Mouse (Mus musculus): Measurements from ENCODE around the gene Adamts10. TPM values are rescaled to one million over a fixed set of nuclear protein-coding genes. Genes with fewer than 3 reads are reported as not detected.

The Adamts10 gene
- 51.2 and 54.7 TPM in 2 replicates for polyA plus RNA-seq (2014; fragmentation: Nextera tagmentation; extraction: Ambion mirVana)

GRCm38 (mm10) chr17:33523918-33524755 is at the start of gene Adamts10:
Gene Adamts10, plus strand, starts transcription at chr17:33524204.
- peak within 1 kb of the TSS; percentile 72 for H3K4me2 ChIP-seq (ENCODE audit: low read depth, low read length, severe bottlenecking)
- H3K9me3 ChIP-seq (ENCODE audit: control insufficient read depth, low read length): no peaks in the 10 kb centered on the region
- ATAC-seq (replicated peaks; ENCODE audit: low FRiP score): peak; percentile 79
- H3K27ac ChIP-seq (ENCODE audit: low read depth, low read length): peak within 1 kb of the TSS; percentile 70
- peak within 1 kb of the TSS; percentile 62 for H3K4me3 ChIP-seq (ENCODE audit: low read depth, low read length)
- no peaks in the 10 kb centered on the region for H3K27me3 ChIP-seq (ENCODE audit: control insufficient read depth, insufficient read depth, low read length)
- H3K36me3 ChIP-seq (ENCODE audit: control insufficient read depth, insufficient read depth, low read length): no peaks in the 10 kb centered on the region; the same call in 1 of the 2 replicates
- H3K4me1 ChIP-seq (replicated peaks; ENCODE audit: control insufficient read depth, insufficient read depth, low read length): peaks cover 9% of the 10 kb centered on the region; the same call in 1 of the 2 replicates
- peak within 1 kb of the TSS; percentile 74 for H3K9ac ChIP-seq (ENCODE audit: low read length)
- under 1% methylated on average over 44 of the region's 44 CpGs for WGBS
- peak; percentile 93 for DNase-seq (ENCODE audit: low spot score)

GRCm38 (mm10) chr17:33484020-33484419 is 40.0 kb upstream of the Adamts10 start:
- Histone ChIP-seq H3K4me2 (ENCODE audit: low read depth, low read length, severe bottlenecking) (no peak overlapping the region), H3K4me3 (ENCODE audit: low read depth, low read length) (no peak overlapping the region), H3K4me1 (replicated peaks; ENCODE audit: control insufficient read depth, insufficient read depth, low read length) (no peaks in the 10 kb centered on the region), H3K9ac (ENCODE audit: low read length) (no peak overlapping the region), H3K9me3 (ENCODE audit: control insufficient read depth, low read length) (no peaks in the 10 kb centered on the region), H3K27me3 (ENCODE audit: control insufficient read depth, insufficient read depth, low read length) (no peaks in the 10 kb centered on the region), H3K36me3 (ENCODE audit: control insufficient read depth, insufficient read depth, low read length) (no peaks in the 10 kb centered on the region), H3K27ac (ENCODE audit: low read depth, low read length) (no peak overlapping the region)
- no peak for ATAC-seq (replicated peaks; ENCODE audit: low FRiP score)
- 62% methylated on average over 6 of the region's 6 CpGs for WGBS
- no peak for DNase-seq (ENCODE audit: low spot score)

GRCm38 (mm10) chr17:33487211-33487610 is 36.8 kb upstream of the Adamts10 start:
- no peaks in the 10 kb centered on the region for H3K27me3 ChIP-seq (ENCODE audit: control insufficient read depth, insufficient read depth, low read length)
- no peak overlapping the region for H3K4me3 ChIP-seq (ENCODE audit: low read depth, low read length)
- whole genome bisulfite sequencing: 81% methylated on average over 2 of the region's 2 CpGs
- H3K36me3 ChIP-seq (ENCODE audit: control insufficient read depth, insufficient read depth, low read length): no peaks in the 10 kb centered on the region
- H3K4me1 ChIP-seq (replicated peaks; ENCODE audit: control insufficient read depth, insufficient read depth, low read length): no peaks in the 10 kb centered on the region
- H3K9ac ChIP-seq (ENCODE audit: low read length): no peak overlapping the region
- ATAC-seq (replicated peaks; ENCODE audit: low FRiP score) (no peak), DNase-seq (ENCODE audit: low spot score) (no peak)
- no peaks in the 10 kb centered on the region for H3K9me3 ChIP-seq (ENCODE audit: control insufficient read depth, low read length)
- H3K4me2 ChIP-seq (ENCODE audit: low read depth, low read length, severe bottlenecking): no peak overlapping the region
- H3K27ac ChIP-seq (ENCODE audit: low read depth, low read length): no peak overlapping the region

GRCm38 (mm10) chr17:33487652-33488051 is 36.4 kb upstream of the Adamts10 start:
- H3K4me2 ChIP-seq (ENCODE audit: low read depth, low read length, severe bottlenecking): no peak overlapping the region
- ATAC-seq (replicated peaks; ENCODE audit: low FRiP score): no peak

GRCm38 (mm10) chr17:33491371-33491770 is 32.6 kb upstream of the Adamts10 start:
- Histone ChIP-seq H3K36me3 (ENCODE audit: control insufficient read depth, insufficient read depth, low read length) (no peaks in the 10 kb centered on the region), H3K27ac (ENCODE audit: low read depth, low read length) (no peak overlapping the region), H3K4me1 (replicated peaks; ENCODE audit: control insufficient read depth, insufficient read depth, low read length) (no peaks in the 10 kb centered on the region), H3K27me3 (ENCODE audit: control insufficient read depth, insufficient read depth, low read length) (no peaks in the 10 kb centered on the region), H3K9ac (ENCODE audit: low read length) (no peak overlapping the region), H3K4me3 (ENCODE audit: low read depth, low read length) (no peak overlapping the region), H3K9me3 (ENCODE audit: control insufficient read depth, low read length) (no peaks in the 10 kb centered on the region), H3K4me2 (ENCODE audit: low read depth, low read length, severe bottlenecking) (no peak overlapping the region)
- ATAC-seq (replicated peaks; ENCODE audit: low FRiP score) (no peak), DNase-seq (ENCODE audit: low spot score) (no peak)
- 81% methylated on average over 2 of the region's 2 CpGs for WGBS

More at GRCm38 (mm10) chr17:33487652-33488051, 36.4 kb upstream of the Adamts10 start:
- H3K9ac ChIP-seq (ENCODE audit: low read length): no peak overlapping the region
- H3K27ac ChIP-seq (ENCODE audit: low read depth, low read length): no peak overlapping the region
- no peak overlapping the region for H3K4me3 ChIP-seq (ENCODE audit: low read depth, low read length)
- DNase-seq (ENCODE audit: low spot score): no peak
- WGBS: 92% methylated on average over 1 of the region's 1 CpGs
- no peaks in the 10 kb centered on the region for H3K27me3 ChIP-seq (ENCODE audit: control insufficient read depth, insufficient read depth, low read length)
- no peaks in the 10 kb centered on the region for H3K9me3 ChIP-seq (ENCODE audit: control insufficient read depth, low read length)
- H3K36me3 ChIP-seq (ENCODE audit: control insufficient read depth, insufficient read depth, low read length): no peaks in the 10 kb centered on the region
- H3K4me1 ChIP-seq (replicated peaks; ENCODE audit: control insufficient read depth, insufficient read depth, low read length): no peaks in the 10 kb centered on the region

GRCm38 (mm10) chr17:33493065-33493464 is 30.9 kb upstream of the Adamts10 start:
- ATAC-seq (replicated peaks; ENCODE audit: low FRiP score): no peak
- H3K4me2 ChIP-seq (ENCODE audit: low read depth, low read length, severe bottlenecking): no peak overlapping the region

GRCm38 (mm10) chr17:33494586-33494985 is 29.4 kb upstream of the Adamts10 start:
- DNase-seq (ENCODE audit: low spot score): no peak
- ATAC-seq (replicated peaks; ENCODE audit: low FRiP score): no peak
- Histone ChIP-seq H3K36me3 (ENCODE audit: control insufficient read depth, insufficient read depth, low read length) (no peaks in the 10 kb centered on the region), H3K27ac (ENCODE audit: low read depth, low read length) (no peak overlapping the region), H3K4me1 (replicated peaks; ENCODE audit: control insufficient read depth, insufficient read depth, low read length) (no peaks in the 10 kb centered on the region), H3K9me3 (ENCODE audit: control insufficient read depth, low read length) (no peaks in the 10 kb centered on the region), H3K27me3 (ENCODE audit: control insufficient read depth, insufficient read depth, low read length) (no peaks in the 10 kb centered on the region), H3K4me3 (ENCODE audit: low read depth, low read length) (no peak overlapping the region), H3K9ac (ENCODE audit: low read length) (no peak overlapping the region), H3K4me2 (ENCODE audit: low read depth, low read length, severe bottlenecking) (no peak overlapping the region)

More at GRCm38 (mm10) chr17:33493065-33493464, 30.9 kb upstream of the Adamts10 start:
- no peaks in the 10 kb centered on the region for H3K4me1 ChIP-seq (replicated peaks; ENCODE audit: control insufficient read depth, insufficient read depth, low read length)
- no peaks in the 10 kb centered on the region for H3K9me3 ChIP-seq (ENCODE audit: control insufficient read depth, low read length)
- peak; percentile 60 for DNase-seq (ENCODE audit: low spot score)
- no peaks in the 10 kb centered on the region for H3K27me3 ChIP-seq (ENCODE audit: control insufficient read depth, insufficient read depth, low read length)
- H3K4me3 ChIP-seq (ENCODE audit: low read depth, low read length): no peak overlapping the region
- 65% methylated on average over 6 of the region's 6 CpGs for WGBS
- no peak overlapping the region for H3K9ac ChIP-seq (ENCODE audit: low read length)
- no peak overlapping the region for H3K27ac ChIP-seq (ENCODE audit: low read depth, low read length)
- H3K36me3 ChIP-seq (ENCODE audit: control insufficient read depth, insufficient read depth, low read length): no peaks in the 10 kb centered on the region

GRCm38 (mm10) chr17:33498918-33499317 is 25.1 kb upstream of the Adamts10 start:
- Histone ChIP-seq H3K27me3 (ENCODE audit: control insufficient read depth, insufficient read depth, low read length) (no peaks in the 10 kb centered on the region), H3K4me1 (replicated peaks; ENCODE audit: control insufficient read depth, insufficient read depth, low read length) (no peaks in the 10 kb centered on the region), H3K36me3 (ENCODE audit: control insufficient read depth, insufficient read depth, low read length) (no peaks in the 10 kb centered on the region), H3K4me2 (ENCODE audit: low read depth, low read length, severe bottlenecking) (no peak overlapping the region), H3K27ac (ENCODE audit: low read depth, low read length) (no peak overlapping the region), H3K4me3 (ENCODE audit: low read depth, low read length) (no peak overlapping the region), H3K9ac (ENCODE audit: low read length) (no peak overlapping the region), H3K9me3 (ENCODE audit: control insufficient read depth, low read length) (no peaks in the 10 kb centered on the region)
- no peak for ATAC-seq (replicated peaks; ENCODE audit: low FRiP score)
- DNase-seq (ENCODE audit: low spot score): no peak
- WGBS: 87% methylated on average over 1 of the region's 1 CpGs

- no peaks in the 10 kb centered on the region for H3K36me3 ChIP-seq (ENCODE audit: control insufficient read depth, insufficient read depth, low read length)
- H3K4me3 ChIP-seq (ENCODE audit: low read depth, low read length): no peak overlapping the region
- DNase-seq (ENCODE audit: low spot score): no peak
- 85% methylated on average over 1 of the region's 1 CpGs for WGBS
- no peak for ATAC-seq (replicated peaks; ENCODE audit: low FRiP score)
- no peak overlapping the region for H3K4me2 ChIP-seq (ENCODE audit: low read depth, low read length, severe bottlenecking)
- H3K9me3 ChIP-seq (ENCODE audit: control insufficient read depth, low read length): no peaks in the 10 kb centered on the region
- H3K4me1 ChIP-seq (replicated peaks; ENCODE audit: control insufficient read depth, insufficient read depth, low read length): no peaks in the 10 kb centered on the region
- H3K27ac ChIP-seq (ENCODE audit: low read depth, low read length): no peak overlapping the region
- no peaks in the 10 kb centered on the region for H3K27me3 ChIP-seq (ENCODE audit: control insufficient read depth, insufficient read depth, low read length)
- no peak overlapping the region for H3K9ac ChIP-seq (ENCODE audit: low read length)
Measured at GRCm38 (mm10) chr17:33508386-33508785, 15.6 kb upstream of the Adamts10 start.

Measured in forebrain, embryonic 11.5 days (tissue).